Mouse (Mus musculus) retina, postnatal 7 days (tissue): ENCODE data around the gene Syce2.

ENCODE experiments used
- DNase-seq: peaks from one replicate; pipeline ENCODE4 v3.0.0-alpha.2; 2012; ENCODE audit warnings: low read depth, low spot score

The Syce2 gene

GRCm38 (mm10) chr8:84844397-84845070 is 27.4 kb upstream of the Syce2 start:
- DNase-seq, result no peak

GRCm38 (mm10) chr8:84845355-84846093 is 26.4 kb upstream of the Syce2 start:
- no peak for DNase-seq

- DNase-seq, result no peak
Observed at GRCm38 (mm10) chr8:84846094-84846721, 25.7 kb upstream of the Syce2 start.

GRCm38 (mm10) chr8:84846722-84847572 is 25.0 kb upstream of the Syce2 start, which contains the start of gene Calr:
TSS of gene Calr (minus strand) at chr8:84846934.
- DNase-seq, result peak; percentile 99

- no peak for DNase-seq
Observed at GRCm38 (mm10) chr8:84847684-84848435, 24.1 kb upstream of the Syce2 start.

GRCm38 (mm10) chr8:84856434-84856833 is 15.5 kb upstream of the Syce2 start:
- no peak for DNase-seq

GRCm38 (mm10) chr8:84856864-84857441 is 15.0 kb upstream of the Syce2 start, which contains the start of gene Farsa:
TSS of gene Farsa (plus strand) at chr8:84856989.
- DNase-seq, result peak; percentile 95

- DNase-seq, result no peak
Observed at GRCm38 (mm10) chr8:84872309-84872965, 526 bp downstream of the Syce2 start.

- no peak for DNase-seq
Observed at GRCm38 (mm10) chr8:84873016-84873415, 1.1 kb downstream of the Syce2 start.

- no peak for DNase-seq
Observed at GRCm38 (mm10) chr8:84874339-84874738, 2.4 kb downstream of the Syce2 start.

GRCm38 (mm10) chr8:84877297-84878035 is 5.6 kb downstream of the Syce2 start:
- no peak for DNase-seq

- DNase-seq, result no peak
Observed at GRCm38 (mm10) chr8:84878915-84879314, 7.0 kb downstream of the Syce2 start.

GRCm38 (mm10) chr8:84884728-84885127 is 12.8 kb downstream of the Syce2 start:
- DNase-seq, result no peak

- DNase-seq, result no peak
Observed at GRCm38 (mm10) chr8:84888280-84888679, 16.4 kb downstream of the Syce2 start.

- no peak for DNase-seq
Observed at GRCm38 (mm10) chr8:84889141-84889540, 17.2 kb downstream of the Syce2 start.

GRCm38 (mm10) chr8:84892993-84893708 is 21.2 kb downstream of the Syce2 start:
- no peak for DNase-seq

- DNase-seq, result peak; percentile 86
Observed at GRCm38 (mm10) chr8:84893709-84894134, 21.8 kb downstream of the Syce2 start, which contains the start of gene Gcdh. TSS of gene Gcdh (minus strand) at chr8:84893921.

GRCm38 (mm10) chr8:84895963-84896362 is 24.1 kb downstream of the Syce2 start:
- no peak for DNase-seq
